Mouse (Mus musculus) cerebellum, adult 9-11 months (tissue): ENCODE results near the gene Eif2d.

ENCODE experiments used
- DNase-seq: peaks from one replicate; pipeline ENCODE4 v3.0.0; 2022

Eif2d gene

DNA sequence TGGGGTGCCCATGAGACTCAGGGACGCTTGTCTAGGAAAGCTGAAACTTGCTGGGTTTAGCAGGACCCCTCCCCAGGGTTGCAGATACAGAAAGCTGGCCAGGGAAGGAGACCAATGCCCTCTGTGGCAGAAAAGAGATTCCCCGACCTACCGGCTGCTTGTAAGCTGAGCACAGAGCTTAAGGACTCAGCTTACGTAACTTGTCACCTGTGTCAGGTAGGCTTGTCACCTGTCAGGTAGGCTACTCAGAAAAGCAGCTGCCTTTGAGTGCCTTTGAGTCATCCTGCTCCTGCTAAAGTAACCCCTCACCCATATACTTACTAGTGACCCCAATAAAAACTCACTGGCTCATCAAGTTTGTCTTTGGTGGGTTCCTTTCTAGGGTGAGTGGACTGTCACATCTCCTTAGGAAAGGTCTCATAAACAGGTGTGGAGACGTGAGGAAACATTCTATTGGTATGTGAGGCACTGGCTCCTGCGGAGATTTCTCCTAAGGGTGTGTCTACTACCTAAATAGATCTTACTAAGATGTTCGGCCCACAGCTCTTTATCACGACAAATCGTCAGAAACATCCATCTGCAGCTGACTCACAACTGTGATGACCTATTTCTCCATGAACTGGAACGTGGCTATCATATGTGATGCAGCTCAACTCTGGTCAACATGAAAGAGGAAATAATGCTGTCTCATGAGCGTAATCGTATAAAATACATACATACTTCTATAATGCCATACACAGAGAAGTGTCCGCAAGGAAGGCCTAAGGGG lies 69.0 kb downstream of the Eif2d start:
- no peak for DNase-seq

DNA sequence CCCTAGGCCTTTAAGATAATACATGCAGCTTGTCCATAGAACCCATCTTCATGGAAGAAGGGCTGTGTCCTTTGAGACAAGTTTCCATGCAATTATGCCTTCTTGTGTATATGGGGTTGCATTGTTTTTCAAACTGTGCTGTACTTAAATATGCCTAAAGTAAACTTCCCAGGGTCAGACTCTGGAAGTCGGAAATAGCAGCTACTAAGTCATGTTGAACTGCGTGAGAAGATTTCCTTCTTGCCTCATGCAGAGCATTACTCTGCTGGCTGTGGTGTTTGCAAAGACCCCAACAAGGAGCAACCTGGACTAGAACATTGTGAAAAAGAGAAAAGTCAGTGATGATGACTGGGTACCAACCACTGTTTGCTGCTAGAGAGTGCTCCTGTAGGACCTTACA lies 70.4 kb downstream of the Eif2d start:
- no peak for DNase-seq

DNA sequence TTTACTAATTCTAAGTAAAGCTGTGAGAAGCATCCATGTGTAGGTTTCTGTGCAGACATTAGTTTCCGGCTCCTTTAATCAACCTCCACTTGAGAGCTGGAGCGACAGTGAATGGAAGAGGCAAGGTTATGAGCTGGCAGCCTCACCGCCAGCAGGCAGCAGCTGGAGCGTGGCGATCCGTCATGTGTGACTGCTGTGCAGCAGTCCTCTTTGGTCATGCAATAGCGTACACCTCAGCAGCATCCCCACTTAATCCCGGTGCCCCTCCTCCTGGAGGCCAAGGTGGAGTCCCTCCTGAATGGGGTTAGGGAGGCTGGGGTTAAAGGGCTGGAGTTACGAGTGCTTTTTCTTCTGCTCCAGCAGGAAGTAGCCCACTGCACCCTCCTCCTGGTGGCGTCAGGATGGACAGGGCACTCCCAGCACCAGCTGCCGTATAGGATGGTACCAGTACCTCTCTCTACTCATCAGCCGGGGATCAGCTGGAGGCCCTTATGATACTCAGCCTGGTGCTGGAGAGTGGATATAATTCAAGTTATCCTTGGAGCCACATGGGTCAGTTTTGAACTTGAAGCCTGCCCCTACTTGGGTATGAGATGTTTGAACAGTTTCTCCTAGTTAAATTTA lies 72.0 kb downstream of the Eif2d start:
- DNase-seq = no peak

DNA sequence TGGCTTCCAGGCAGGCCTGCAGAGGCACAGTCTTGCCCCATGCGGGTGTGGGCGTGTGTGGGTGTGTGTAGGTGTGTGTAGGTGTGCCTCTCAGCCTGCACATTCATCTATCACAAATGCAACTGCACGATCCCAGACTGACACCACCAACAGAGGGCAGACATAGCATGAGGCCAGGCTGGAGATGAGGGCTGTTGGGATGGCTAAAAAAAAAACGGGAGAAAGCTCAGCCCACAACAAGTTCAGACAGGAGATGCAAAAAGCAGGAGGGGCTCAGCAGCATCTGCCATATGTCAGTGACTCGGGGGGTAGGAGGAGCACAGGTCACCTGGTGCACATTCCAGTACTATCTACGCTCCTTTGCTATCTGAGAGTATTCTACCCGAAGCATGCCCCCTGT lies 75.2 kb downstream of the Eif2d start:
- no peak for DNase-seq

DNA sequence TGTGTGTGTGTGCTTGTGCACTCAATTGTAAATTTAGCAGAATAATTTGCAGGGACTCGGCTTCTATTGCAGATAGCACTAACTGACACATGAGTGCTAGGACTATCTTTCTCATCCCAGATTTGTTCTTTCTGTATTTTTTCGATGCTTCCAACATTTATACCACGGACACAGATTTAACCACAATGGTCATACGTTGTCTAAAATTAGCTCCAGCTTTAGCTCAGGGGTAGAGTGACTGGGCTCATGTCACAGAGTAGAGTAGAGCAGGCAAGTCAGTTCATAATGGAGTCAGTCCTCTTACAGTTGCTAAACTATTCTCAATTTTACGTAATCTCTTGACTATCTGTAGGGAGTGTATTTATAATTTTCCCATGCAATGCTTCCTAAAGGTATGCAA lies 75.7 kb downstream of the Eif2d start:
- DNase-seq = no peak

DNA sequence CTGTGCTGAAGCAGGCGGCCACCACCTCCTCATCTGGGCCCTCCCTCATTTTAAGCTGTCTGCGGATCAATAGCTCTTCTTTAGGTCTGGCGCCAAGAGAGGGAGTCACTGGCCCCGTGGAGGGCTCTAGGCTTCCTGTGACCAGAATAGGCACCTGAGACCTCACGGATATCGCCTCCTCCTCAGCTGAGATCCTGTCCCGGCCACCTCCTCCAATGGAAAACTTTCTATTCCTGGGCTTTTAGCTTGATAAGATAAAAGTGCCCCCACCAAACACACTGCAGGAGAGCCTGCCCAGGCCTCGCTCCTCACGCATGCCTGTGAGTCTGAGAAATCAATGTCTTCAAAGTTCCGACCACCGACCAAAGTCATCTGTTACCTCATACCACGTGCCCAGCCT lies 80.5 kb downstream of the Eif2d start:
- no peak for DNase-seq

DNA sequence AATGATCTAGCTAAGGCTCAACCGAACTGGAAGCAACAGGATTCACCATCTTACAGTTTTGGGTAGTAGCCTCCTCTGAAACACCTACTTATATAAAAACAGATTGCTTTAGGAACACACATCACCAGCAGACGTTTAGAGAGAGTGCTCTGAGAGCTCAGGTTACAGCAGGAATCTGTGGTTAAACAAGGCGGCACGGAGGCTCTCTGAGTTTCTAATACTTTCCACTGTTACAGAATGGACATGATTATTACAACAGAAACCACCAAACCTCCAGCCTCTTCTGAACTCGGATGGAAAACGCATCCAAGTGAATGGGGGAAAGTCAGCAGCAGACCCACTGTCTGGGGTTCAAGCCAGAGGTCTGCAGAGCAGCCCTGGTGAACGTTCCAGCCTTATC lies 83.1 kb downstream of the Eif2d start:
- DNase-seq = no peak
